Mouse (Mus musculus): Measurements from ENCODE around the gene Ptprg. TPM values are rescaled to one million over a fixed set of nuclear protein-coding genes. Genes with fewer than 3 reads are reported as not detected.

Gene Ptprg
- polyA plus RNA-seq (2014; fragmentation: Illumina TruSeq; extraction: RNeasy Lipid Tissue Mini Kit (QIAGEN cat#74804); ENCODE audit: low read depth, low replicate concordance): 23.9 TPM

DNA sequence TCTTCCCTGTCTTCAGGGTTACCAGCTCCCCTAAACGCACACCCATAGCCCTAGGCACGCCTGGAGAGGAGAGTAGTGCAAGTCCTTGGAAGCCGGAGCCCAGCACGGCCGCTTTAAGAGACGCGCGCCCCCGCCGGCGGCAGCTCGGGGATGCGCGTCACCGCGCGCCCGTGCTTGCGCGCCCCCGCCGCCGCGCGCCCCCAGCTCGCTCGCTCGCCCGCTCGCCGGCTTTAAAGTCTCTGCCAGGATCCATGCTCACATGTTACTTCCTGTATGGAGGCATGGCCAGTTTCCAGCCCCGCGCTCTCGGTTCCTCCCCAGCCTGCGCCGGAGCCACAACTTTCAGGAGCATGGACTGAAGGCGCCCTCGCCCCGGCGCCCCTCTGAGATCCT, at the start of gene Ptprg:
TSS of gene Ptprg (plus strand) at position 260 of the 393 bp plus-strand sequence.

DNA sequence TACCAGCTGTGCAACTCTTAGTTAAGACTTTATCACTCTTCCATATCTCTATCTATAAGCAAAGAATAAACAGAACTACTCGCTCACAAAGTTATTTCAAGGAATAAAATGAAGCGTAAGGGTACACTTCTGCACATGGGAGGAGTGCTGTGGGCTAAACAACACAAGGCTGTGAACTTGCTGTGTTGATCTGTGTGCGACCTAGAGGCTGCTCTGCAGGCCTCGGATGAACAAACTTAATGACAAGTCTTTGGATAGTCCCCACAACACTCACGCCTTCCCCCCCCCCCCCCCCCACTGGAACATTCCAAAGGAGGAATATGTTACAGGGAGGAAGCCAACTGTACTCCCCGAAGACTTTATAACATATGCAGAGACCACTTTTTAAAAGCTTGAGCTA, 730.3 kb downstream of the Ptprg start, which contains the start of gene Gm49355:
TSS of gene Gm49355 (plus strand) at position 336 of the 400 bp plus-strand sequence.

DNA sequence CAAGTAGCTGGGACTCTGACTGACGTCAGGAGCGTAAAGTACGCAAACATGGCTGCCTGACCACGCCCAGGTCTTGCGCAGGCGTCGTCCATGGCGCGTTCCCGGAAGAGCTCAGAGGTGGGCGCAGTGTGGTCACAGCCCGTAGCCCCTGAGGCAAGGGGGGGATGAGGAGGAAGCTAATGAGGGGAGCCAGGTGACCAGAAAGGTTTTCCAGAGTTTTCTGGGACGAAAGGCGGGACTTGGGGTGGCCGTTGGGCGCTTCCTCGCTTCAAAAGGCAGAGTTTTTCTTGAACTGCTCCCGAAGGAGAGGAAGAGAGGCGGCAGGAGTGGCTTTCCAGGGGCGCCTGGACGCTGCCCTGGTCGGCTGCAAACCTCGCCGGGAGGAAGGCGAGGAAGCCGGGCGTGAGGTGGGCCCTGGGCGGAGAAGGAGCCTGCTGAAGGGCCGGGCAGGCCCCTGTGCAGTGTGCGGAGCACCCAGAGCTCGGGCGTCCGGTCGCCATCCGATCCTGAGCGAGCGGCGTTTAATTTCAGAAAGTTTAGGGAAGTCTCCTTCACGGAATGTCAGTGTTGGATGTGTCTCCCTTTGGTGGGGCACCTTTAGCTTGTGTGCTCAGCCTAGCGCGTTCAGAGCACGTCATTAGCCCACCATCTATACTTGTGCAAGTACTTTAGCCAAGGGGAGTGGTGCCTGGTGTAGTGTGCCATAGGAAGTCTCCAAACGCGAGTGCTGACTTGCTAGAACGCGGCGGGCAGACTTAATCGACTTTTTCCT, 731.0 kb downstream of the Ptprg start, which contains the start of gene 3830406C13Rik:
TSS of gene 3830406C13Rik (plus strand) at position 33 of the 772 bp plus-strand sequence.

Other genes starting within 250 kb of the Ptprg start
- gene Gm3839, start 196.8 kb upstream of the Ptprg start, polyA plus RNA-seq (2014; fragmentation: Illumina TruSeq; extraction: RNeasy Lipid Tissue Mini Kit (QIAGEN cat#74804); ENCODE audit: low read depth, low replicate concordance): 0.31 TPM

Measured in testis, adult 10 weeks (tissue).